Mouse (Mus musculus): Measurements from ENCODE around the gene Irak2. TPM values are rescaled to one million over a fixed set of nuclear protein-coding genes. Genes with fewer than 3 reads are reported as not detected.

The Irak2 gene
- polyA plus RNA-seq (2015; fragmentation: Nextera tagmentation; extraction: Ambion mirVana) = 15.6 and 16.1 TPM in 2 replicates

DNA sequence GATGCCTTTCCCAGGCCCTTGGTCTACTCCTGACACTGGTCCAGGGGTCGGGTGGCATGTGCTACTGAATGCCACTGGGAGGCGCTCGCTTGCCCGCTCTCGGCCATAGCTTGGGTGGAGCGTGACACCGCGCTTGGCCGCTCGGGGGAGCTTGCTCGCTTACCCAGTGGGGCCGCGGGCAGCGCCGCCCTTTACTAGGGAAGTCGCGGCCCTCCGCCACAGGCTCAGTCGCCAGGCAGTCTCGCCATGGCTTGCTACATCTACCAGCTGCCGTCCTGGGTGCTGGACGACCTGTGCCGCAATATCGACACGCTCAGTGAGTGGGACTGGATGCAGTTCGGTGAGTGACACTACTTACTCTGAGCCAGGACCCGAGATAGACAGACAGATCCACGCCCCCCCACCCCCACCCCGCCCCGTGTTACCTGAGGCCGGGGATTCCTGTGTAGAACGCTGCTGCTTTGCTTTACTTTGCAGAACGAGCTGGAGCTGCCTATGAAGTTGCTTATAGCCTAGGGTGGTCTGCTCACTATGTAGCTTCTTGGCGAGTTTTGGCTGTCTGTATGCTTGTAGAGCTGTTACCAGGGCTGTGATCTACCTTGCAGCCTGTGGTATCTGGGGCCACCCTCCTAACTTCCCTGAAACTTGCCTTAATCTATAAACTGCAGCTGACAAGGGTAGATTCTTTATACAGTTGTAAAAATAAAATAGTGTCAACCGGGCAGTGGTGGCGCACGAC is at the start of gene Irak2:
TSS of gene Irak2 (plus strand) at position 166 of the 739 bp plus-strand sequence.
- DNase-seq (ENCODE audit: low spot score) (peak; percentile 97), ATAC-seq (peak; percentile 98)
- H3K27ac ChIP-seq (ENCODE audit: low read length) = peak within 1 kb of the TSS; percentile 38; the same call in 1 of the 2 replicates
- 7% methylated on average over 37 of the region's 37 CpGs for WGBS
- H3K9ac ChIP-seq (replicated peaks; ENCODE audit: low read depth) = peak within 1 kb of the TSS; percentile 54
- no peaks in the 10 kb centered on the region for H3K4me1 ChIP-seq (ENCODE audit: insufficient read depth, low read depth, low read length)
- H3K27me3 ChIP-seq (replicated peaks; ENCODE audit: insufficient read depth, low read length) = no peaks in the 10 kb centered on the region
- peak within 1 kb of the TSS; percentile 57 for H3K4me3 ChIP-seq (ENCODE audit: low read depth, low read length)
- H3K9me3 ChIP-seq (ENCODE audit: low read length) = no peaks in the 10 kb centered on the region
- no peaks in the 10 kb centered on the region for H3K36me3 ChIP-seq (ENCODE audit: insufficient read depth, low read length)
- peak within 1 kb of the TSS; percentile 74 for H3K4me2 ChIP-seq (replicated peaks; ENCODE audit: low read depth, low read length)
- no peak for TF ChIP-seq EP300 (IDR thresholded peaks at IDR 0.05)
- peak; percentile 100 for TF ChIP-seq CTCF (IDR thresholded peaks at IDR 0.05)

DNA sequence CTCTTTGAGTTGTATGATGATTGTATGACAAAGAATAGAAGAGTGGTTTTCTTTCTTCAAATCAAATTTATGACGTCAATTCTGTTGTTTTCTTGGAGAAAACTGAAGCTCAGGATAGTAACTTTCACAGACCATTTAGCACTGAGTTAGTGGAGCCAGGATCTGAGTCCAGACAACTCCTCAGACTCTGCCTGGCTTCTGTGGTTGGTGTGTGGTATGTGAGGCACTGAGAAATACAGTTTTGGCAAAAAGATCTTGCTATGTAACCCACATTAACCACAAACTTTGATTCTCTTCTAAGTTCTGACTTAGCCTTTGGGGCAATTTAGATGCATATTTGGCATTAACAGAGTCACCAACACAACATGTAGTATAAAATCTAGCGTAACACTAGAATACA is 45.6 kb upstream of the Irak2 start:
- no peaks in the 10 kb centered on the region for H3K27me3 ChIP-seq (replicated peaks; ENCODE audit: insufficient read depth, low read length)

DNA sequence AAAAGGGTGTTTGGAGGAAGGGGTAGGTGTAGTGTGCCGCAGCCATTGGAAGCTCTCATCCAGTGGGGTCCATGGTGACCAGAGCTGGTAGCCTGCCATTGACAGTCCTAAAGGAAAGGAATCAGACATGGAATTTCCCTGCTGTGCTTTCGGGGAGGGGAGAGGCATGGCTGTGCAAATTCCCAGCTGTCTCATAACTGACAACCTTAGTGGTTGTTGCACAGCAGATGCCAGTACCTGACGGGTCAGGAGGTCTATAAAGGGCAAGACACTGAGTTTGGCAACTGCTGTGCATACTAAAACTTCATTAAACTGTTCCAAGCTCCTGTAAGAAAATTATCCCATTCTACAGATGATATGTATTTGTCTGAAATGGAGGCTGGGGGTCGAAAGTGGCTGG is 40.3 kb upstream of the Irak2 start:
- no peaks in the 10 kb centered on the region for H3K27me3 ChIP-seq (replicated peaks; ENCODE audit: insufficient read depth, low read length)
- ATAC-seq (no peak), DNase-seq (ENCODE audit: low spot score) (no peak)
- no peak overlapping the region for H3K27ac ChIP-seq (ENCODE audit: low read length)
- no peak overlapping the region for H3K4me3 ChIP-seq (ENCODE audit: low read depth, low read length)
- H3K9me3 ChIP-seq (ENCODE audit: low read length) = no peaks in the 10 kb centered on the region
- H3K9ac ChIP-seq (replicated peaks; ENCODE audit: low read depth) = no peak overlapping the region
- H3K4me1 ChIP-seq (ENCODE audit: insufficient read depth, low read depth, low read length) = no peaks in the 10 kb centered on the region
- no peak overlapping the region for H3K4me2 ChIP-seq (replicated peaks; ENCODE audit: low read depth, low read length)
- WGBS = 89% methylated on average over 4 of the region's 4 CpGs
- TF ChIP-seq EP300 (IDR thresholded peaks at IDR 0.05) = no peak
- no peaks in the 10 kb centered on the region for H3K36me3 ChIP-seq (ENCODE audit: insufficient read depth, low read length)

More for the DNA sequence above, 45.6 kb upstream of the Irak2 start:
- TF ChIP-seq EP300 (IDR thresholded peaks at IDR 0.05) (no peak), CTCF (IDR thresholded peaks at IDR 0.05) (no peak)
- DNase-seq (ENCODE audit: low spot score) (no peak), ATAC-seq (no peak)
- H3K4me3 ChIP-seq (ENCODE audit: low read depth, low read length) = no peak overlapping the region
- H3K4me2 ChIP-seq (replicated peaks; ENCODE audit: low read depth, low read length) = no peak overlapping the region
- H3K9me3 ChIP-seq (ENCODE audit: low read length) = no peaks in the 10 kb centered on the region
- WGBS = 93% methylated on average over 2 of the region's 2 CpGs
- no peaks in the 10 kb centered on the region for H3K4me1 ChIP-seq (ENCODE audit: insufficient read depth, low read depth, low read length)
- no peak overlapping the region for H3K27ac ChIP-seq (ENCODE audit: low read length)
- H3K36me3 ChIP-seq (ENCODE audit: insufficient read depth, low read length) = no peaks in the 10 kb centered on the region
- H3K9ac ChIP-seq (replicated peaks; ENCODE audit: low read depth) = no peak overlapping the region

DNA sequence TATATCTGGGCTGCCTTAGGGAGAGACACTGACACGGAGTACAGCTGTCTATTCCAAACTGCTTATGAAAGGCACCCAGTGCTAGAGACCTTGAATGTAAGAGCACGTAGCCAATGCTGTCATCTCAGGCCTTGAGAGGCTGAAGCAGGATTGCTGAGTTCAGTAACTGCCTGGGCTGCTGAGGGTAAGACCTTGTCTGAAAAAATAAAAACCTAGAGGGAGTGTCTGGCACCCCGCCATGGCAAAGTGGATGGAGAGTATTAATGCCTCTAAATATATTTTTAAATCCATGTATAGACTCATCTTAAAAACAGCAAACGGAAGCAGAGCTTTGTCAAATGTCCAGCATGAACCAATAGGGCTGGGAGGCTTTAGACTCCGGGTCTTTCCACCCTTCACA is 38.4 kb upstream of the Irak2 start:
- 66% methylated on average over 5 of the region's 5 CpGs for WGBS
- no peaks in the 10 kb centered on the region for H3K9me3 ChIP-seq (ENCODE audit: low read length)

DNA sequence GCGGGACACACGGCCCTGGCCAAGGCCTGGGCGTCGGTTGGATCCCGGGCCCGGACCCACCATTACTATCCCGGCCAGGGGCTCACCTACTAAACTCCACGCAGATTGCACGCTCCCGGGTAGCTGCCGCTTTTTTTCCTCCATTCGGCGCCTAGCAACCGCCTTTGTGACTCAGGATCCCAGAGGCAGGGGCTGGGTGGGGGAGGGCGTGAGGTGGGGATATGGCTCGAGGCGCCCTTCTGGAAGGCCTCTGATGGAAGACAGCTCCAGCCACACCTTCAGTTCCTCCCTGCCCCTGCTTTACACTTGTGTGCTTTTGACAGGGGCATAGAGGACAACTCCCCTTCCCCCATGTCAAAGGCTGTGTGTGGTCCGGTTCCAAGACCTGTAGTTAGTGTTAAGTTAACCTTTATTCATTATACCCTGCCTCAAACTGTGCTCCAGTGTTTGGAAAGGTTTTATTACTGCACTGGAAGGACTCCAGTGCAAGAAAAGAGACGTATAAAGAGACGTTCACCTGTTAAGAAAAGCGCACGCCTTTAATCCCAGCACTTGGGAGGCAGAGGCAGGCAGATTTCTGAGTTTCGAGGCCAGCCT is 37.6 kb upstream of the Irak2 start, which contains the start of gene Fancd2os:
TSS of gene Fancd2os (minus strand) at position 173 of the 597 bp plus-strand sequence.
- Histone ChIP-seq H3K4me3 (ENCODE audit: low read depth, low read length) (no peak within 1 kb of the TSS), H3K9ac (replicated peaks; ENCODE audit: low read depth) (no peak within 1 kb of the TSS)
- no peak for DNase-seq (ENCODE audit: low spot score)

More for the DNA sequence above, 38.4 kb upstream of the Irak2 start:
- Histone ChIP-seq H3K36me3 (ENCODE audit: insufficient read depth, low read length) (no peaks in the 10 kb centered on the region), H3K9ac (replicated peaks; ENCODE audit: low read depth) (no peak overlapping the region), H3K27ac (ENCODE audit: low read length) (no peak overlapping the region), H3K27me3 (replicated peaks; ENCODE audit: insufficient read depth, low read length) (no peaks in the 10 kb centered on the region), H3K4me2 (replicated peaks; ENCODE audit: low read depth, low read length) (no peak overlapping the region), H3K4me1 (ENCODE audit: insufficient read depth, low read depth, low read length) (no peaks in the 10 kb centered on the region), H3K4me3 (ENCODE audit: low read depth, low read length) (no peak overlapping the region)
- DNase-seq (ENCODE audit: low spot score) = no peak
- TF ChIP-seq CTCF (IDR thresholded peaks at IDR 0.05) = no peak
- TF ChIP-seq EP300 (IDR thresholded peaks at IDR 0.05) = no peak
- no peak for ATAC-seq

DNA sequence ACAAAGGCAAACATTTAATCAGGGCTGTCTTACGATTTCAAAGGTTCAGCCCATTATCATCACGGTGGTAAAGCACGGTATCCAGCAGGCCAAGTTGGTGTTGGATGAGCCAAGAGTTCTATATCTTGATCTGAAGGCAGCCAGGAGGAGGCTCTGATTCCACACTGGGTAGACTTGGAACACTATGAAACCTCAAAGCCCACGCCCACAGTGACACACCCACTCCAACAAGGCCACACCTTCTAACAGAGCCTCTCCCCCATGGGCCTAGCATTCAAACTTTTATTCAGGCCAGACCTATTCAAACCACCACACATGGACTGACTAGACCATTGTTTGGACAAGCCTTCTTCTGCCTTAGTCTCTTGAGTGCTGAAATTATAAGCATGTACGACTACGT is 35.4 kb upstream of the Irak2 start:
- DNase-seq (ENCODE audit: low spot score) (no peak), ATAC-seq (no peak)
- Histone ChIP-seq H3K27me3 (replicated peaks; ENCODE audit: insufficient read depth, low read length) (no peaks in the 10 kb centered on the region), H3K4me1 (ENCODE audit: insufficient read depth, low read depth, low read length) (peaks cover 7% of the 10 kb centered on the region; the same call in 1 of the 2 replicates), H3K36me3 (ENCODE audit: insufficient read depth, low read length) (no peaks in the 10 kb centered on the region), H3K9ac (replicated peaks; ENCODE audit: low read depth) (no peak overlapping the region), H3K4me3 (ENCODE audit: low read depth, low read length) (no peak overlapping the region), H3K9me3 (ENCODE audit: low read length) (no peaks in the 10 kb centered on the region), H3K27ac (ENCODE audit: low read length) (no peak overlapping the region), H3K4me2 (replicated peaks; ENCODE audit: low read depth, low read length) (no peak overlapping the region)
- 88% methylated on average over 6 of the region's 6 CpGs for WGBS
- no peak for TF ChIP-seq EP300 (IDR thresholded peaks at IDR 0.05)
- TF ChIP-seq CTCF (IDR thresholded peaks at IDR 0.05) = no peak

More for the DNA sequence above, 37.6 kb upstream of the Irak2 start, which contains the start of gene Fancd2os:
- Histone ChIP-seq H3K36me3 (ENCODE audit: insufficient read depth, low read length) (no peaks in the 10 kb centered on the region), H3K4me2 (replicated peaks; ENCODE audit: low read depth, low read length) (no peak within 1 kb of the TSS), H3K27me3 (replicated peaks; ENCODE audit: insufficient read depth, low read length) (no peaks in the 10 kb centered on the region), H3K27ac (ENCODE audit: low read length) (no peak within 1 kb of the TSS), H3K4me1 (ENCODE audit: insufficient read depth, low read depth, low read length) (peaks cover 4% of the 10 kb centered on the region; the same call in 1 of the 2 replicates), H3K9me3 (ENCODE audit: low read length) (no peaks in the 10 kb centered on the region)
- no peak for ATAC-seq
- TF ChIP-seq EP300 (IDR thresholded peaks at IDR 0.05) = no peak
- no peak for TF ChIP-seq CTCF (IDR thresholded peaks at IDR 0.05)
- 44% methylated on average over 23 of the region's 23 CpGs for WGBS

All from lung, postnatal 0 days (tissue).